Mouse (Mus musculus) T-helper 1 cell (primary cell): Measurements from ENCODE around the gene Maml3.

Experiments used
- in situ Hi-C: fragments of 300-600 bp; cut with MboI, MseI; formaldehyde crosslinking; loops from one replicate; pipeline ENCODE4 v1.15.1; 2025; ENCODE audit warnings: high pct_unique_total_duplicates

The Maml3 gene

DNA sequence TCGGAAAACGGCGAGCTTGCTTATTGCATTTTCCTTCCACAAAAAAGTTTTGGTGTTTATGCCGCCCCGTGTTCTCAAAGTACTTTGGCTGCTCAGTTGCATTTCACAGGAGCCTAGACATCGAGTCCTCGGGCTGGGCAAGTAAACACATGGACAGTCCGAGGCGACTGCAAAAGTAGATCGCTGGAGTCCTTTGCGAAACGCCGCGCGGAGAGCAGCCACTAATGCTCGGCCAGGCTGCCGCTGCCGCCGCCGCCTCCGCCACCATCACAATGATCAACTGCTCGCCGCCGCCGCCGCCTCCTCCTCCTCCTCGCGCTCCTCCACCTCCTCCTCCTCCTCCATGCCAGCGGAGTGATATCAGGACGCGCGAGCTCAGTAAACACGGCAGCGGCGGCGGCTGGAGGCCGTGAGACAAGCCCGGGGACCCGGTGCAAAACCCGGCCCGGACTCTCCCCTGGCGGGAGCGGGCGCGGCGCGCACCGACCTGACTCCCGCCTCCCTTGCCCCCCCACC, at the start of gene Maml3:
TSS of gene Maml3 (minus strand) at position 441 of the 516 bp plus-strand sequence.
- in situ Hi-C loops, result loop anchor here (5.0 kb wide), 2 partner anchors 37 to 83 kb away; no protein-coding TSS in a partner anchor

DNA sequence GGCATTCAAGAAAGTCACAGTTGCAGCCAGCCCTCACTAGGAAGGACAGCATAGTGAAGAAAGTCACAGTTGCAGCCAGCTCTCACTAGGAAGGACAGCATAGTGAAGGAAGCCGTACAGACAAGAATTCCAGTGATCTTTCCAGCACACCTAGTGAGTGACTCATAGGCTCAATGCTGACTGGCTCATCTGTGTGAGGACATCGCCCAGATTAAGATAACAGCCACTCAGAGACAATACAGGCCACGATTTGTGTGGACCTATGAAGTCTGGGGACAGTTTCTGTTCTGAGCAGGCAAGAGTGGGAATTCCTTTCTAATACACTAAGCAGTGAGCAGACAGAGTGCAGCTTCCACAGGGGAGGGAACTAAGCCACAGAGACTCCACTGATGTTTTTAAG, 46.3 kb upstream of the Maml3 start:
- in situ Hi-C loops, result no loop called here

- in situ Hi-C loops, result no loop called here
Observed at GRCm38 (mm10) chr3:52148301-52148700, 43.4 kb upstream of the Maml3 start.

DNA sequence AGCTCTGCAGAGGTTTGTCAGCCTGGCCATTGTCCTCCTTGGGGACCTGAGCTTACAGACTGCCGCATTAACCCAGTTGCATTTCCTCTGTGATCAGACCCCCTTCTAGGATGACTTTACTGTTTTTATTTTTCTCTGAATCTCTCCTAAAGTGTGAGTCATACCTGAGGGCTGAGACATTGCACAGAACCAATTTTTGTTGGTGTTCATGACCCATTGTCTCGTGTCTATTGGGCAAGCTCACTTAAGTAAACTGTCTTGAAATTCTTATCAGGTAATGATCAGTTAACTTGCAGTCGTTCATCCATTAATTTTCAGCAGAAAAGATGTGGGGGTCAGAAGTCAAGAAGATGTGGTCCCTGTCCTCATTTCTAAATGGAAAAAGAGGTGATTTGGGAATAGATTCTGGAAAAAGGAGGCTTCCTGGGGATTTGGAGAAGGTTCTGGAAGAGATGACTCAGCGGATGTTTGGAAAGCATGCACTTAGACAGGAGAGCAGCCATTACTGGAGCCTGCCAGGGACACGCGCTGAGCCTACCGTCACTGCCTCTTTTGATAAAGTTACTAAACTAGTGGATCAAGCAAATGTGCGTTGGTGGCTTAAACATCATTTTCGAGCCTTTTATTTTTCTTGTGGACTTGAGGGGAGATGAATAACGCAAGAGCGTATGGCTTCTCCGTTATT, 40.0 kb upstream of the Maml3 start:
- in situ Hi-C loops, result no loop called here

GRCm38 (mm10) chr3:52143017-52143416, 38.1 kb upstream of the Maml3 start:
- in situ Hi-C loops, result no loop called here

- in situ Hi-C loops, result no loop called here
Observed at GRCm38 (mm10) chr3:52140162-52140561, 35.3 kb upstream of the Maml3 start.

DNA sequence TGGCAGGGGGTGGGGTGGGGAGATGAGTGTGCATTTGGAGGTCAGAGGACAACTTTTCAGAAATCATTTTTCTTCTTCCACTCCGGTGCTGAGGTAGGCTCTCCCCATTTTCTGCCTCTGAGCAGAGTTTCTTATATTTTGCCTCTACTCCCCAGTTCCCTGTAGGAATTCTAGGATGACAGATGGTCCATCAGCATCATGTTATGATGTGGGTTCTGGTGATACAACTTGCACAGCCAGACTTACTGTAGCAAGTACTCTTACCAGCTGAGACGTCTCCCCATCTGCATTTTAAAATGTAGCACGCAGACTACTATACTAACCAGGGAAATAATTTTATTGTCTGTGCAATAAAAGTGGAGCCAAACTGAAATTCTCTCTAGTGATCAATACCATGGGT, 20.5 kb upstream of the Maml3 start:
- in situ Hi-C loops, result no loop called here

GRCm38 (mm10) chr3:52120858-52121257, 16.0 kb upstream of the Maml3 start:
- in situ Hi-C loops, result no loop called here

DNA sequence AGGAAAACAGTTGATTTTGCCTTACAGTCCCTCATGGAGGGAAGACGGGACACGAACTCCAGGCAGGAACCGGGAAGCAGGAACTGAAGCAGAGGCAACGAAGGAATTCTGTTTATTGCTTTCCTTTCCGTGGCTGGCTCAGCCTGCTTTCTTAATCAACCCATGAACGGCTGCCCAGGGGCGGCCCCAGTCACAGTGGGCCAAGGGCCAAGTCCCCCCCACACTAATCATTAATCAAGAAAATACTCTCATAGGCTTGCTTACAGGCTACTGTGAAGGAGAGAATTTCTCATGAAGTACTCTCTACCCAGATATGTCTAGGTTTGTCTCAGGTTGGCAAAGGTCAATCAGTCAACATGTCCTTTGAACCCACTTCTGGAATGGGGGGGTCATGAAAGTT, 14.3 kb upstream of the Maml3 start:
- in situ Hi-C loops, result no loop called here

- in situ Hi-C loops, result no loop called here
Observed at GRCm38 (mm10) chr3:52115421-52115820, 10.5 kb upstream of the Maml3 start.

DNA sequence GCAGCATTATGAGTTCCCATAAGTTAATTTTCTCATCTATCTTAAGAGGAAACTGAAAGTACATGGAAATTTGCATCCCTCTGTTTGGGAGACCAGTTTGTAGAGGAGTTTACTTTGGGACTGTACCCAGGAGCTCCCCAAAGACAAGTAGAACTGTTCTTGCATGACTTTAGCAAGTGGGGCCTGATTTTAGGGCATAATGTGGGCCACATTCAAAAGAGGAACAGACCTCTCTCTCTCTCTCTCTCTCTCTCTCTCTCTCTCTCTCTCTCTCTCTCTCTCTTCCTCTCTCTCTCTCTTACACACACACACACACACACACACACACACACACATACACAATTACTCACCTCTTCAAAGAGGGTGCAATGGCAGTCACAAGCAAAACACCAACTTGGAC, 3.2 kb upstream of the Maml3 start:
- in situ Hi-C loops, result no loop called here

DNA sequence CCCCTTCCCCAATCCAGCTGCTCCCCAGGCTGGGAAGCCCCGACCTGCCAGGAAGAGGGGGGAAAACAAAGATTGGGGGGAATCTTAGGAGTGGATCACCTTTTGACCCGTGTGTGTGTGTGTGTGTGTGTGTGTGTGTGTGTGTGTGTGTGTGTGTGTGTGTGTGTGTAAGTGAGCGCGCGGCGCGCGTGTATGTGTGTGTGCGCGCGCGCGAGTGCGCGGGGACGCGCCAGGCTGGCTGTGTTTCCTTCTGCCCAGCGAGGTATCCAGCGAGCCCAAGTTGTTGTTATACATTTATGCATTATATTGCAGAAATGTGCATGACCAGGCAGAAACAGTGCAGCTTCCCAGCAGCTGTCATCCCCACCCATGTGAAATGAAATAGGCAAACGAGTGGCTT, 280 bp upstream of the Maml3 start:
- in situ Hi-C loops, result no loop called here

DNA sequence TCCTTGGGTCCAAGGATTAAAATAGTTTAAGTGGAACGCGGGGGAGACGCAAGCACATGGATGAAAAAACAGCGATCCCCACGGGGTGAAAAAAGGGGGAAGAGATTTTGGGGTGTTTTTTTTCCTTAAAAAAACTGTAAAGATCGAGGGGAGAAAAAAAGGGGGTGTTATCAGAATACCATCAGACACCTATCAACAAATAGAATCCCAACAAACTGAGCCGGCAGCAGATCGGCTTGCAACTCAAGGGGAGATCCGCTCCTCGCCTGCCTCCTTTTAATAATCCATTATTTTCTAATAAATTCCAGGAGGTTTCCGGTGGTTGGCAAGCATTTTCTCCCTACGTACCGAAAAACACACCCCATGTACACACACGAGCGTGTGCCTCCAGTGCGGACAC, 668 bp downstream of the Maml3 start:
- in situ Hi-C loops, result loop anchor here (5.0 kb wide), 2 partner anchors 37 to 83 kb away; no protein-coding TSS in a partner anchor

GRCm38 (mm10) chr3:52103531-52104181, 1.2 kb downstream of the Maml3 start:
- in situ Hi-C loops, result loop anchor here (5.0 kb wide), 2 partner anchors 36 to 84 kb away; no protein-coding TSS in a partner anchor

- in situ Hi-C loops, result loop anchor here (5.0 kb wide), 2 partner anchors 36 to 84 kb away; no protein-coding TSS in a partner anchor
Observed at GRCm38 (mm10) chr3:52102601-52103530, 2.0 kb downstream of the Maml3 start.

DNA sequence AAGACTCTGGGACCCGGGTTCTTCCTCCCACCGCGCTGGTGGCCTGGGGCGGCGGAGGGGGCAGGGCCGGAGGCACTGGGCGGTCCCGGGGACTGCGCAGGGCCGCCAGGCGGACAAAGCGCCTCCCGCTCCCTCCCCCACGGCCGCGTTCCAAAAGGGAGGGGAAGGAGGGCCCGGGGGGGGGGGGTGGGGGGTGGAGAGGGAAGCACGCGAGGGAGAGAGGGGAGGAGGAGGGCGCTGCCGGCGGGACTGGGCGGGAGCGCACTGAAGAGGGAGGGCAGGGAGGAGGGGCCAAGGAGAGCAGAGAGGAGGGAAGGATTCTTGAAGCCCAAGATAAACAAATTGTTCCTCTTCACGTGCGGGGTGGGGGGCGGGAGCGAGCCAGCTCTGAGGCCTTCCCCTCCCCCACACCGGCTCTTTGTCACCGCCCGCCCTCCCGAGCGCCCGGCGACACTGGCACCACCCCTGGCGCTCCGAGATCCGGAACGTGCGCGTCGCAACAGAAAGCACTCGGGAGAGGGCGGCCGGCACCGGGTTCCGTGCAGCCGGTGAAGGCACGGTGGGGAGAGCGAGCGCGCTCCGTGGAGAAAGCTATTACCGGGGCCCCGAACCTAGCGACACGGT, 2.8 kb downstream of the Maml3 start:
- in situ Hi-C loops, result loop anchor here (5.0 kb wide), 2 partner anchors 35 to 85 kb away; no protein-coding TSS in a partner anchor

DNA sequence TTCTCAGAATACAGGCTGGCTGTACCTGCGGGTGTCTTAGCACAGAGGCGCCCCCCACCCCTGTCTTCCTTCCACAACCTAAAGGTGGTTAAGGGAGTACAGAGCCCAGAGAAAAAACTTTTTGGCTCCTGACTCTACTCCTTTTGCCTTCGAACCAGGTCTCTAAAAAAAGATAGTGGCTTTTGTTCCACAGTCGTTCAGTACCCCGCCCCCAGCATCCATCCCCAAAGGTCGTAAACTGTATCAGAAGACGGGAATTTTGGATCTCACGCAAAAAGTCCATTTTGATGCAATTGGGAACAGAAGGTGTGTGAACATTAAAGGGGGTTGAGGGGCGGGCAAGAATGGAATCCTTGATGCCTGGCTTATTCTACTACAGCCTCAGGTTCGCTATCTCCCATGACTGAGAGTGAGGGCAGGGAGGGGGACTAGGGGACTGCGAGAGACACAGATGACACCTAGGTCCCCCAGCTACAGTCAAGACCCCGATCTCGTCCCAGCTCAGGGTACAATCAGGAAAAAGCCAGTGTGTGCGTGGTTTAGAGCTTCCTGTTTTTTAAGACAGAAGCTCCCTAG, 3.4 kb downstream of the Maml3 start:
- in situ Hi-C loops, result loop anchor here (5.0 kb wide), 2 partner anchors 34 to 86 kb away; no protein-coding TSS in a partner anchor

DNA sequence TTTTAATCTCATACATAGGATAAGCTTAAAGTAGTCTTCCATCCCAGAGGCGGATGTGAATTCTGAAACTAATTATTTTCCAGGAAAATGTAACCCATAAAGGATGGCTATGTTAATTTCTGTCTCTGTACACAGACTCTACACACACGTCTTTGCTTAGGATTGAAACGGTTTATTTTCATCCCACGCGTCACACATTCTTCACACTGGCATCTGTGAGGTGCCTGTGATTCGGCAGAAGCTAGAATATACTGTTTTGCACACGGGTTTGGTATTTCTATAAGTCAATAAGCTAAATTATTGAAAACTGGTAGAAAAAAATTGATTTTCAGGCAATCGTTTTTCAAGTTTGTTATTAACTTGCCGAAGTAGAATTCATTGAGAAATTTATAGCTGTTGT, 4.0 kb downstream of the Maml3 start:
- in situ Hi-C loops, result loop anchor here (5.0 kb wide), 2 partner anchors 34 to 86 kb away; no protein-coding TSS in a partner anchor

DNA sequence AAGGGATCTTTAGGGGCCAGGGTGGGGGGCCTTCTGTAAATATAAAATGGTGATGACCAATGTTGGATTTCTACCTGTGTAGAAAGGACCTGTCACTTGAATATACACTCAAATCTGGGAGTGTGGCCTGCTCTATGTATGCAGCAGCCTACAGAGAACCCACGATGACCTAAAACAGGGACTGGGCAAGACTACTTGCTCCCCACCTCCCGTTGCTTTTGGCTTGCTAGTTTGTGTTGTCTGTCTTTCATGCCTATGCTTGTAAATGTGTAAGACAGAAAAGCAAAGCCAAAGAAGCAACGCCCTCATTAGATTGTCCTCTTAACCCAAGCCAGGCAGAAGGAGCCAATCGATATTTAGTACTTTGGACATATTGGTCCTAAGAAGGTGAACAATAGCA, 4.6 kb downstream of the Maml3 start:
- in situ Hi-C loops, result loop anchor here (5.0 kb wide), 2 partner anchors 33 to 87 kb away; no protein-coding TSS in a partner anchor

- in situ Hi-C loops, result no loop called here
Observed at GRCm38 (mm10) chr3:52099286-52099685, 5.6 kb downstream of the Maml3 start.
